Mouse (Mus musculus) embryonic fibroblast, embryonic 13.5 days (primary cell): ENCODE data around the gene Gm39566. TPM values are rescaled to one million over a fixed set of nuclear protein-coding genes. Genes with fewer than 3 reads are reported as not detected.
"Not testable (repeated sequence)": the region's sequence is repeated elsewhere in the genome, so short reads cannot be mapped to it uniquely, and the experiment has no call there.

Source experiments
- H3K27ac ChIP-seq: 2 replicates; pipeline ENCODE4 v1.5.1; 2012; ENCODE audit warnings: low read length, control low read depth, inconsistent platforms; ENCODE audit not compliant: insufficient read depth
- H3K4me1 ChIP-seq: 2 replicates; pipeline ENCODE4 v1.6.1; 2011; ENCODE audit warnings: low read length; ENCODE audit not compliant: control insufficient read depth, insufficient read depth
- H3K4me3 ChIP-seq: 2 replicates; pipeline ENCODE4 v1.5.1; 2011; ENCODE audit warnings: mild to moderate bottlenecking, control low read depth, low read length; ENCODE audit not compliant: insufficient read depth
- CTCF ChIP-seq: IDR thresholded peaks from 2 replicates; pipeline ENCODE4 v1.5.1; 2011; ENCODE audit warnings: mild to moderate bottlenecking, control low read depth, low read length, moderate library complexity, borderline replicate concordance; ENCODE audit not compliant: insufficient read depth
- POLR2A ChIP-seq: IDR thresholded peaks from 2 replicates; pipeline ENCODE4 v1.6.1; 2011; ENCODE audit warnings: low read depth, mild to moderate bottlenecking, control low read depth, low read length, moderate library complexity
- polyA plus RNA-seq: library from polyadenylated mRNA; stranded (reverse); fragments of >200 nt; gene quantifications from 2 replicates; pipeline ENCODE4 v1.2.4, GENCODE M21; 2011; ENCODE audit warnings: low read depth; ENCODE audit not compliant: missing spikeins, insufficient read length

The Gm39566 gene
- not detected in 2 replicates for polyA plus RNA-seq

GRCm38 (mm10) chr11:69815155-69815554 is at the start of gene Gm39566:
Gm39566 (minus strand) TSS chr11:69815298.
- Histone ChIP-seq H3K27ac (no peak within 1 kb of the TSS), H3K4me3 (no peak within 1 kb of the TSS), H3K4me1 (no peaks in the 10 kb centered on the region)
- no peak for TF ChIP-seq POLR2A
- no peak for TF ChIP-seq CTCF

DNA sequence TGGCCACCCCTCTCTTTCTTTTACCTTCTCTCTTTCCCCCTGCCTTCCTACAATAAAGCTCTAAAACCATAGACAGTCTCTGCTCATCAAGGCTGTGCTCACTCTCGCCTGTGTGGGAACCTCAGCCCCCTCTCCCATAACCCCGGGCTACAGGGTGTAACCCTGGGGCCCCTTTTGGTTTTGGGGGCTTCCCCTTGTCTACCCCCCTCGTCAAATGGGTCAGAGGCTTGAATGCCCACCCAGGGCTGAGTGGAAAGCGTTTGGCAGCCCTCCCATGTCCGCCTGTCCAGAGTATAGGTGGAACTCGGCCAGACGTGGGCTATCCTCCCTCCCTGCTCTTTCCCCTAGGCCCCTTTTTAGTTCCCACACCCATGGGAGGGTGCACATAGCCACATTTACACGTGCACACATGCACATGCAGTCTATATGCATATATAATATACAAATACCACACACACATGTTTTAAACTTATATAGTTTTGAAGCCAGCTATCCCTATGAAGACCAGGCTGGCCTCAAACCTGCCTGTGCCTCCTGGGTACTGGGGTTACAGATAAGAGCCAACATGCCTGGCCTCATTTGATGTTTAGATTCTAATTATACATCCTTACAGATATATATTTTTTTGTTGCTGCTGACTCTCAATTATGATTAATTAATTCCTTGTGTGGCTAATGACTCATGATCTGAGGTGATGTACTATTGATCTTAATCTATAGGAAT is 49.2 kb upstream of the Gm39566 start:
- no peak overlapping the region for H3K27ac ChIP-seq
- H3K4me1 ChIP-seq, result no peaks in the 10 kb centered on the region
- TF ChIP-seq POLR2A (no peak), CTCF (no peak)
- H3K4me3 ChIP-seq, result no peak overlapping the region

DNA sequence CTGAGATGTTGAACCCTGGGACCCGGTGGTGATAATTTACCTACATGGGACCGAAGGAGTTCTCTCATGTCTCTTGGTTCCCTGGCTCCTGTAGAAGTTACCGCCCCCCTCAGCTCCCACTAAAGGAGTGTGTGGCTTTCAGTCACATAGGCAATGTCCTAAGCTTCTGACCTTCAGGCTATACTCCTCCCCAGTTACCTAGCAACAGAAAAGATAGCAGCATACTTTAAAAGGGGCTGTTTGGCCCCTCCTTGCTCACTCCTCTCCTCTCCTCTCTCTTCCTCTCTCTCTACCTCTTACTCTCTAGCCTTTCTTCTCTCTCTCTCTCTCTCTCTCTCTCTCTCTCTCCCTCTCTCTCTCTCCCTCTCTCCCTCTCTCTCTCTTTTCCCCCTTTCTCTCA is 48.6 kb upstream of the Gm39566 start:
- not testable (repeated sequence) for H3K27ac ChIP-seq, H3K4me1 ChIP-seq, H3K4me3 ChIP-seq

- Histone ChIP-seq H3K4me3 (no peak within 1 kb of the TSS), H3K4me1 (no peaks in the 10 kb centered on the region), H3K27ac (no peak within 1 kb of the TSS)
- TF ChIP-seq CTCF, result no peak
- no peak for TF ChIP-seq POLR2A
Observed at GRCm38 (mm10) chr11:69858113-69858998, 43.3 kb upstream of the Gm39566 start, which contains the start of gene Tnk1. Tnk1 (minus strand) TSS chr11:69858730.

DNA sequence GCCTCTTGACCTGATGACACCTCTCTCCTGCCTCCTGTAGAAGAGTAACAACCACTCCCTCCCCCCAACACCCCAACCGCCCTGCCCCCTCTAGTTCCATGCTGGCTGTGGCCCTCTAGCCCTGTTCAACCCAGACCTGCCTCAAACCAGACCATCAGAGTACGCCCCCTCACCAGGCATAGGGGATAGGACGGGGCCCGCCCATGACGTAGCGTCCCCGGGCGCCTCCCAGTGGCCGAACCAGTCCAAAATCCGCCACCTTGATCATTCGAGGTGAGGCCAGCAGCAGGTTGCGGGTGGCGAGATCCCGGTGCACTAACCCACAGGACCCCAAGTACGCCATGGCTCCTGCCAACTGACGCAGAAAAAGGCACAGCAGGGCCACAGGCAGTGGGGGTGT is 40.2 kb upstream of the Gm39566 start:
- Histone ChIP-seq H3K4me1 (no peaks in the 10 kb centered on the region), H3K4me3 (no peak overlapping the region), H3K27ac (no peak overlapping the region)
- TF ChIP-seq CTCF, result 0 out of 2 replicates have a peak, but pooled peaks have one; percentile 7
- no peak for TF ChIP-seq POLR2A

DNA sequence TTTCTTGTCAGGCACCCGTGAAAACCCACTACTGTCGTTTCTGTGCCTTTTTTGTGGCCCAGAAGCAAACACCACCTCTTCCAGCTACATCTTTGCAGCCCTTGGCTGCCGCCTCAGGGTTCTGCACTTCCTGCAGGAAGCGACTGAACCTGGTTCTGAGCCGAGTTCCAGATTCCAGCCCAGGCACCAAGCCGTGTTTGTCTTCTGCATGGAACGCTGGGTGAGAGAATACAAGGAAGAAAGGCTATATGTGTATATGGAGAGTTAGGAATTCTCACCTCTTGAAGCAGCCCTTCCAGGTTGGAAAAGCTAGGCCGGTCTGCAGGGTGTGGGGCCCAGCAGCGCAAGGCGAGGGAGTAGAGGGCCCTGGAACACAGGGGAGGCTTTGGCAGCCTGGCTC is 39.6 kb upstream of the Gm39566 start:
- Histone ChIP-seq H3K27ac (no peak overlapping the region), H3K4me1 (no peaks in the 10 kb centered on the region), H3K4me3 (no peak overlapping the region)
- TF ChIP-seq POLR2A (no peak), CTCF (no peak)

- H3K4me1 ChIP-seq, result no peaks in the 10 kb centered on the region
- H3K4me3 ChIP-seq, result no peak overlapping the region
- no peak for TF ChIP-seq CTCF
- TF ChIP-seq POLR2A, result peak; percentile 35; the same call in 1 of the 2 replicates
- no peak overlapping the region for H3K27ac ChIP-seq
Observed at GRCm38 (mm10) chr11:69853994-69854393, 38.9 kb upstream of the Gm39566 start.

- no peak overlapping the region for H3K27ac ChIP-seq
- TF ChIP-seq CTCF (no peak), POLR2A (no peak)
- H3K4me3 ChIP-seq, result no peak overlapping the region
- H3K4me1 ChIP-seq, result no peaks in the 10 kb centered on the region
Observed at GRCm38 (mm10) chr11:69850754-69851153, 35.7 kb upstream of the Gm39566 start.

DNA sequence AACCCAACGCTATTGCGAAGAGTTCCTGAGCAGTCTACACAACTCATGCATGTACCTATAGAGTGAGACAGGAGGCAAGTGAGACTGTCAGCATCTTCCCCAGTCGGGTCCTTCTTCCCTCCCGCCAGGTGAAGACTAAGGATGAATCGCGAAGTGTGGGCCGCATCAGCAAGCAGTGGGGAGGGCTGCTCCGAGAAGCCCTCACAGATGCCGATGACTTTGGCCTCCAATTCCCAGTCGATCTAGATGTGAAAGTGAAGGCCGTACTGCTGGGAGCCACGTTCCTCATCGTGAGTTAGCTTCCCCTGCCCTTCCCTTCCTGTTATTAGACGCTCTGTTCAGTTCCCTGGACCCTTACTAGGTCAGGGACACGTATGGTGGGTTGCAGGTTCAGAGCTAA is 34.8 kb upstream of the Gm39566 start:
- TF ChIP-seq POLR2A (no peak; the same call in 1 of the 2 replicates), CTCF (no peak)
- H3K27ac ChIP-seq, result no peak overlapping the region
- H3K4me1 ChIP-seq, result peaks cover 5% of the 10 kb centered on the region
- no peak overlapping the region for H3K4me3 ChIP-seq

- no peak for TF ChIP-seq CTCF
- no peak for TF ChIP-seq POLR2A
- Histone ChIP-seq H3K4me3 (no peak overlapping the region), H3K27ac (no peak overlapping the region), H3K4me1 (peaks cover 5% of the 10 kb centered on the region)
Observed at GRCm38 (mm10) chr11:69849128-69849527, 34.0 kb upstream of the Gm39566 start.
